Mouse (Mus musculus) macrophage (primary cell): Measurements from ENCODE around the gene Rhbdl1. TPM values are rescaled to one million over a fixed set of nuclear protein-coding genes. Genes with fewer than 3 reads are reported as not detected.
"Not testable (repeated sequence)": the region's sequence is repeated elsewhere in the genome, so short reads cannot be mapped to it uniquely, and the experiment has no call there.

Experiments used
- H3K27ac ChIP-seq: fragments of 350-480 bp; formaldehyde crosslinking; 2 replicates; pipeline ENCODE4 v1.9.0; 2021
- H3K36me3 ChIP-seq: fragments of 350-480 bp; formaldehyde crosslinking; 2 replicates; pipeline ENCODE4 v1.9.0; 2021; ENCODE audit errors: inconsistent target
- H3K4me3 ChIP-seq: fragments of 350-480 bp; formaldehyde crosslinking; 2 replicates; pipeline ENCODE4 v1.9.0; 2021; ENCODE audit errors: inconsistent target
- H3K79me2 ChIP-seq: fragments of 350-480 bp; formaldehyde crosslinking; 2 replicates; pipeline ENCODE4 v1.9.0; 2021; ENCODE audit errors: inconsistent target
- WGBS: methylation state at CpG from one replicate; pipeline ENCODE4 v1.1.7; 2026; ENCODE audit warnings: inconsistent platforms; ENCODE audit not compliant: missing documents; 5-methylcytosine and 5-hydroxymethylcytosine counted together
- polyA plus RNA-seq: library from polyadenylated mRNA; stranded (reverse); fragments of 250-400 nt; gene quantifications from 3 replicates; pipeline ENCODE4 v1.2.4, GENCODE M21; 2018; ENCODE audit warnings: inconsistent platforms

Gene Rhbdl1
- polyA plus RNA-seq, 1 experiment from 2014 or later: 0.16 TPM

GRCm38 (mm10) chr17:25813471-25813870, 23.6 kb downstream of the Rhbdl1 start:
- Histone ChIP-seq H3K79me2 (no peaks in the 10 kb centered on the region), H3K4me3 (no peak overlapping the region), H3K27ac (no peak overlapping the region), H3K36me3 (no peaks in the 10 kb centered on the region)
- 2% methylated on average over 17 of the region's 20 CpGs for WGBS

- Histone ChIP-seq H3K36me3 (no peaks in the 10 kb centered on the region), H3K4me3 (no peak overlapping the region), H3K27ac (no peak overlapping the region), H3K79me2 (no peaks in the 10 kb centered on the region)
- 66% methylated on average over 4 of the region's 4 CpGs for WGBS
Observed at GRCm38 (mm10) chr17:25810890-25811289, 26.2 kb downstream of the Rhbdl1 start.

GRCm38 (mm10) chr17:25809606-25810340, 27.3 kb downstream of the Rhbdl1 start:
- Histone ChIP-seq H3K27ac (no peak overlapping the region), H3K79me2 (no peaks in the 10 kb centered on the region), H3K4me3 (no peak overlapping the region), H3K36me3 (no peaks in the 10 kb centered on the region)
- 16% methylated on average over 25 of the region's 25 CpGs for WGBS

- under 1% methylated on average over 82 of the region's 100 CpGs for WGBS
- H3K79me2 ChIP-seq: no peaks in the 10 kb centered on the region
Observed at GRCm38 (mm10) chr17:25808789-25809605, 28.1 kb downstream of the Rhbdl1 start, which contains the start of gene Fbxl16. Fbxl16 (plus strand) TSS chr17:25809085.

GRCm38 (mm10) chr17:25808028-25808427, 29.1 kb downstream of the Rhbdl1 start:
- no peaks in the 10 kb centered on the region for H3K79me2 ChIP-seq

More at GRCm38 (mm10) chr17:25808789-25809605, 28.1 kb downstream of the Rhbdl1 start, which contains the start of gene Fbxl16:
- Histone ChIP-seq H3K36me3 (no peaks in the 10 kb centered on the region), H3K4me3 (no peak within 1 kb of the TSS), H3K27ac (no peak within 1 kb of the TSS)

GRCm38 (mm10) chr17:25807452-25807851, 29.6 kb downstream of the Rhbdl1 start:
- not testable (repeated sequence) for H3K4me3 ChIP-seq, H3K79me2 ChIP-seq, H3K27ac ChIP-seq, H3K36me3 ChIP-seq
- WGBS: 42% methylated on average over 2 of the region's 2 CpGs

More at GRCm38 (mm10) chr17:25808028-25808427, 29.1 kb downstream of the Rhbdl1 start:
- no peaks in the 10 kb centered on the region for H3K36me3 ChIP-seq
- 59% methylated on average over 5 of the region's 5 CpGs for WGBS
- H3K27ac ChIP-seq: no peak overlapping the region
- H3K4me3 ChIP-seq: no peak overlapping the region

GRCm38 (mm10) chr17:25806507-25806906, 30.6 kb downstream of the Rhbdl1 start:
- H3K4me3 ChIP-seq: no peak overlapping the region
- H3K36me3 ChIP-seq: no peaks in the 10 kb centered on the region
- 79% methylated on average over 2 of the region's 4 CpGs for WGBS
- H3K27ac ChIP-seq: no peak overlapping the region
- no peaks in the 10 kb centered on the region for H3K79me2 ChIP-seq

GRCm38 (mm10) chr17:25802825-25803517, 34.1 kb downstream of the Rhbdl1 start:
- Histone ChIP-seq H3K4me3 (no peak overlapping the region), H3K36me3 (no peaks in the 10 kb centered on the region), H3K27ac (no peak overlapping the region), H3K79me2 (no peaks in the 10 kb centered on the region)
- WGBS: 15% methylated on average over 10 of the region's 10 CpGs

- H3K4me3 ChIP-seq: no peak overlapping the region
- H3K27ac ChIP-seq: no peak overlapping the region
- H3K79me2 ChIP-seq: no peaks in the 10 kb centered on the region
- WGBS: 8% methylated on average over 6 of the region's 6 CpGs
- no peaks in the 10 kb centered on the region for H3K36me3 ChIP-seq
Observed at GRCm38 (mm10) chr17:25801029-25801428, 36.1 kb downstream of the Rhbdl1 start.

GRCm38 (mm10) chr17:25796951-25797369, 40.1 kb downstream of the Rhbdl1 start, which contains the start of gene Metrn:
Metrn (minus strand) TSS chr17:25797136.
- under 1% methylated on average over 35 of the region's 35 CpGs for WGBS
- Histone ChIP-seq H3K27ac (no peak within 1 kb of the TSS), H3K79me2 (no peaks in the 10 kb centered on the region; the same call in 1 of the 2 replicates), H3K36me3 (no peaks in the 10 kb centered on the region), H3K4me3 (peak within 1 kb of the TSS; percentile 53)

- Histone ChIP-seq H3K79me2 (peaks cover 7% of the 10 kb centered on the region; the same call in 1 of the 2 replicates), H3K36me3 (no peaks in the 10 kb centered on the region), H3K4me3 (peak overlapping the region; percentile 53), H3K27ac (no peak overlapping the region)
- 1% methylated on average over 37 of the region's 37 CpGs for WGBS
Observed at GRCm38 (mm10) chr17:25796211-25796771, 40.8 kb downstream of the Rhbdl1 start.

GRCm38 (mm10) chr17:25795609-25796092, 41.4 kb downstream of the Rhbdl1 start, which contains the start of gene AC134908.4:
AC134908.4 (minus strand) TSS chr17:25795659.
- 77% methylated on average over 6 of the region's 6 CpGs for WGBS

GRCm38 (mm10) chr17:25794998-25795397, 42.1 kb downstream of the Rhbdl1 start:
- 97% methylated on average over 14 of the region's 17 CpGs for WGBS
- Histone ChIP-seq H3K27ac (no peak overlapping the region), H3K79me2 (peaks cover 15% of the 10 kb centered on the region; the same call in 1 of the 2 replicates), H3K4me3 (no peak overlapping the region), H3K36me3 (no peaks in the 10 kb centered on the region)

More at GRCm38 (mm10) chr17:25795609-25796092, 41.4 kb downstream of the Rhbdl1 start, which contains the start of gene AC134908.4:
- no peaks in the 10 kb centered on the region for H3K36me3 ChIP-seq
- no peak within 1 kb of the TSS for H3K27ac ChIP-seq
- peak within 1 kb of the TSS; percentile 53 for H3K4me3 ChIP-seq
- H3K79me2 ChIP-seq: peaks cover 13% of the 10 kb centered on the region; the same call in 1 of the 2 replicates

- Histone ChIP-seq H3K79me2 (peaks cover 15% of the 10 kb centered on the region; the same call in 1 of the 2 replicates), H3K27ac (no peak overlapping the region), H3K4me3 (no peak overlapping the region), H3K36me3 (peaks cover 7% of the 10 kb centered on the region; the same call in 1 of the 2 replicates)
- 96% methylated on average over 13 of the region's 13 CpGs for WGBS
Observed at GRCm38 (mm10) chr17:25794197-25794596, 42.9 kb downstream of the Rhbdl1 start.
